Comparison of ENCODE assay signal across 8 mouse cellular contexts in the genomic region with DNA sequence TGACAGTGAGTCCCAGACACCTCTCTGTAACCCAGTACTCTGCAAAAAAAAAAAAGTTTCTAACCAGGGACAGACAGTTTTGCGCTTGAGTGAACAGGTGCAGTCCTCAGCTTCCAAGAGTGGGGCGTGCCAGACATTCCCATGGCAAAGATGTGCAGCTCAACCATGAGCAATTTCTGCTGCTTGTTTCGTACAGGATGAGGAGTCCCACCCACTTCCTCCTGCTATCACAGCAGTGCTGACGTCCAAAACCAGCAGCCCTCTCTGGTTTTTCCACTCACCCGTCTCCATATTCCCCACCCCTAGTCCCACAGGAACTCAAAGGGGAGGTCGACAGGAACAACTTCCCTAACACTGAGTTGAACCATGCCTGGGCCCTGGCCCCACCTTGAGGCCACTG. TPM values are rescaled to one million over a fixed set of nuclear protein-coding genes. Genes with fewer than 3 reads are reported as not detected.
DNase-seq lines count a peak whose midpoint lies in the region; ATAC-seq and TF ChIP-seq lines count a peak whose summit lies in the region.

No protein-coding gene starts in this region.

- intact Hi-C loops in gastrocnemius, adult 2 months (cut with DNase I) = no loop called here
- intact Hi-C loops in gastrocnemius, postnatal 36 days (cut with DNase I) = no loop called here

- H3K27ac ChIP-seq in gastrocnemius, adult 2 months = peak overlapping the region; percentile 85

- no peak for DNase-seq in gastrocnemius, adult 2 months
- no peak for DNase-seq in gastrocnemius, postnatal 36 days
- peak; percentile 63 for DNase-seq in 416B (ENCODE audit: low read depth)
- peak; percentile 53 for DNase-seq in kidney, postnatal 10 days
- DNase-seq in skeletal muscle tissue, adult 2 months (ENCODE audit: low read depth, low spot score) = peak; percentile 33
- DNase-seq in cerebellum, postnatal 14 days = no peak
- DNase-seq in Muller cell, postnatal 12 days (ENCODE audit: inconsistent ontology term) = no peak

- peak; percentile 19 for ATAC-seq in granulocyte monocyte progenitor cell, adult 5-6 weeks (replicated peaks; ENCODE audit: poor library complexity, severe bottlenecking)

- no peak for TF ChIP-seq CTCF in gastrocnemius, adult 2 months (IDR thresholded peaks at IDR 0.05)

- H3K4me3 ChIP-seq in gastrocnemius, adult 2 months = peak overlapping the region; percentile 72

RNA-seq across cellular contexts. Expression of gene Atg9b, which starts 7.5 kb away (rescaled TPM):
- under 1 TPM in 1 of 2 experiments, not detected in 1; 0.06 TPM for total RNA-seq in gastrocnemius, adult 2 months (2021)
- total RNA-seq in gastrocnemius, postnatal 36 days (2021) = not detected
- total RNA-seq in granulocyte monocyte progenitor cell, adult 5-6 weeks (2014; fragmentation: Nextera tagmentation) = 1.8 and 4.0 TPM in 2 replicates
- total RNA-seq in granulocyte monocyte progenitor cell, adult 5-6 weeks (2017) = 4.0 and 5.3 TPM in 2 replicates

RNA-seq across cellular contexts. Expression of gene Abcb8, which starts 9.1 kb away (rescaled TPM):
- 10 to 100 TPM; 37.0 to 39.8 TPM for total RNA-seq in gastrocnemius, adult 2 months (2021)
- total RNA-seq in gastrocnemius, postnatal 36 days (2021) = 10 to 100 TPM; 37.6 to 38.0 TPM
- 17.6 and 56.8 TPM in 2 replicates for total RNA-seq in granulocyte monocyte progenitor cell, adult 5-6 weeks (2014; fragmentation: Nextera tagmentation)
- total RNA-seq in granulocyte monocyte progenitor cell, adult 5-6 weeks (2017) = 14.4 and 23.9 TPM in 2 replicates

RNA-seq across cellular contexts. Expression of gene Nos3, which starts 19.8 kb away (rescaled TPM):
- 1 to 10 TPM; 5.0 to 7.1 TPM for total RNA-seq in gastrocnemius, adult 2 months (2021)
- total RNA-seq in gastrocnemius, postnatal 36 days (2021) = 1 to 10 TPM; 4.9 to 5.4 TPM
- 0.56 TPM in 1 of 2 replicates, not detected in the other for total RNA-seq in granulocyte monocyte progenitor cell, adult 5-6 weeks (2014; fragmentation: Nextera tagmentation)
- not detected in 2 replicates for total RNA-seq in granulocyte monocyte progenitor cell, adult 5-6 weeks (2017)

RNA-seq across cellular contexts. Expression of gene Asic3, which starts 28.8 kb away (rescaled TPM):
- total RNA-seq in gastrocnemius, adult 2 months (2021) = under 1 TPM; 0.47 to 0.54 TPM
- under 1 TPM in 1 of 2 experiments, not detected in 1; 0.25 TPM for total RNA-seq in gastrocnemius, postnatal 36 days (2021)
- not detected in 2 replicates for total RNA-seq in granulocyte monocyte progenitor cell, adult 5-6 weeks (2014; fragmentation: Nextera tagmentation)
- not detected in 2 replicates for total RNA-seq in granulocyte monocyte progenitor cell, adult 5-6 weeks (2017)

RNA-seq across cellular contexts. Expression of gene Kcnh2, which starts 33.0 kb away (rescaled TPM):
- 1 to 10 TPM; 1.4 to 2.2 TPM for total RNA-seq in gastrocnemius, adult 2 months (2021)
- total RNA-seq in gastrocnemius, postnatal 36 days (2021) = 1 to 10 TPM; 2.2 to 2.6 TPM
- total RNA-seq in granulocyte monocyte progenitor cell, adult 5-6 weeks (2014; fragmentation: Nextera tagmentation) = not detected in 2 replicates
- total RNA-seq in granulocyte monocyte progenitor cell, adult 5-6 weeks (2017) = not detected in 2 replicates

Comparison
In these comparisons a context has a peak if more than half of its experiments do, and no peak if none do; other contexts are left out.
1. DNase-seq: peak in 416B (single experiment), kidney, postnatal 10 days (single experiment) and skeletal muscle tissue, adult 2 months (single experiment); none in gastrocnemius, adult 2 months (single experiment), gastrocnemius, postnatal 36 days (0 of 2), cerebellum, postnatal 14 days (0 of 2) and Muller cell, postnatal 12 days (single experiment).